Mouse (Mus musculus) kidney, adult 2 months (tissue): ENCODE measurements around the gene Cenpj.

ENCODE experiments used
- CTCF ChIP-seq: fragments of 200-500 bp; conservative IDR thresholded peaks from 2 replicates; pipeline ENCODE4 v1.5.1; 2011; ENCODE audit warnings: low read depth, mild to moderate bottlenecking, control low read depth, low read length, moderate library complexity, mixed read lengths; ENCODE audit not compliant: insufficient read depth, insufficient read length
- POLR2A ChIP-seq: fragments of 200-500 bp; IDR thresholded peaks from one replicate; pipeline ENCODE4 v1.6.1; 2011; ENCODE audit warnings: low read depth, low read length, control low read depth

DNA sequence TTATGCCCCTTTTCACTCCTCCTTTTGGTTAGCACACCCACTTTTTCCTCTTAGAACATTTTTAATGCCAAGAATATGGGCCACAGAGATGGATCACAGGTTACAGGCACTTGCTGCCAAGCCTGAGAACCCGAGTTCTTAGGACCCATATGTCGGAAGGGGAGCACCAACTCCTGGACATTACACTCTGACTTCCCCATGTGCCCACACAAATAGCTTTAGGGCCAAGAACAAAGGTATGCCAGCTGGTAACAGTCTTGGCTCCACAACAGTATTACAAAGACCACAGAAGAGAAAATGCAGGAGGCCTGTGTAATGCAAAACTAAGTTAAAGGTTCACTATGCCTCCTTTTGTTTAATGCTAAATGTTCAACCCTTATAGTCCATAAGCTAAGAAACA, 44.4 kb downstream of the Cenpj start:
- TF ChIP-seq CTCF (no peak), POLR2A (no peak)
